Mouse (Mus musculus): ENCODE data around the gene Hmgn2. TPM values are rescaled to one million over a fixed set of nuclear protein-coding genes. Genes with fewer than 3 reads are reported as not detected.

The Hmgn2 gene
- polyA plus RNA-seq, 1 experiment from 2014 or later, result 2,101 TPM

GRCm38 (mm10) chr4:134006845-134007244 lies 38.4 kb upstream of the Hmgn2 start:
- Histone ChIP-seq H3K27ac (ENCODE audit: low read depth, low read length) (no peak overlapping the region), H3K9me3 (replicated peaks; ENCODE audit: control insufficient read depth, low read length) (no peaks in the 10 kb centered on the region), H3K4me1 (ENCODE audit: control insufficient read depth, insufficient read depth, low read length) (peaks cover 8% of the 10 kb centered on the region), H3K9ac (ENCODE audit: low read depth, low read length) (no peak overlapping the region), H3K4me3 (ENCODE audit: low read depth, low read length) (no peak overlapping the region), H3K27me3 (ENCODE audit: control insufficient read depth, insufficient read depth, low read length) (no peaks in the 10 kb centered on the region), H3K4me2 (no peak overlapping the region), H3K36me3 (ENCODE audit: control insufficient read depth, insufficient read depth, low read length) (no peaks in the 10 kb centered on the region)
- WGBS (ENCODE audit: insufficient replicate concordance), result 85% methylated on average over 3 of the region's 3 CpGs
- ATAC-seq (replicated peaks; ENCODE audit: insufficient number of reproducible peaks, low FRiP score, low TSS enrichment), result no peak

- no peak overlapping the region for H3K9ac ChIP-seq (ENCODE audit: low read depth, low read length)
- WGBS (ENCODE audit: insufficient replicate concordance), result 61% methylated on average over 12 of the region's 12 CpGs
- H3K27ac ChIP-seq (ENCODE audit: low read depth, low read length), result no peak overlapping the region; the same call in 1 of the 2 replicates
- H3K27me3 ChIP-seq (ENCODE audit: control insufficient read depth, insufficient read depth, low read length), result no peaks in the 10 kb centered on the region
- no peak overlapping the region for H3K4me3 ChIP-seq (ENCODE audit: low read depth, low read length)
- no peaks in the 10 kb centered on the region for H3K9me3 ChIP-seq (replicated peaks; ENCODE audit: control insufficient read depth, low read length)
- H3K4me2 ChIP-seq, result no peak overlapping the region
- H3K4me1 ChIP-seq (ENCODE audit: control insufficient read depth, insufficient read depth, low read length), result no peaks in the 10 kb centered on the region; the same call in 1 of the 2 replicates
- H3K36me3 ChIP-seq (ENCODE audit: control insufficient read depth, insufficient read depth, low read length), result no peaks in the 10 kb centered on the region
- no peak for ATAC-seq (replicated peaks; ENCODE audit: insufficient number of reproducible peaks, low FRiP score, low TSS enrichment)
These were observed 37.3 kb upstream of the Hmgn2 start for GRCm38 (mm10) chr4:134005581-134006358.

- Histone ChIP-seq H3K4me3 (ENCODE audit: low read depth, low read length) (no peak overlapping the region), H3K4me1 (ENCODE audit: control insufficient read depth, insufficient read depth, low read length) (peaks cover 7% of the 10 kb centered on the region), H3K9me3 (replicated peaks; ENCODE audit: control insufficient read depth, low read length) (no peaks in the 10 kb centered on the region), H3K9ac (ENCODE audit: low read depth, low read length) (no peak overlapping the region), H3K27me3 (ENCODE audit: control insufficient read depth, insufficient read depth, low read length) (no peaks in the 10 kb centered on the region), H3K27ac (ENCODE audit: low read depth, low read length) (no peak overlapping the region), H3K36me3 (ENCODE audit: control insufficient read depth, insufficient read depth, low read length) (no peaks in the 10 kb centered on the region), H3K4me2 (no peak overlapping the region)
- no peak for ATAC-seq (replicated peaks; ENCODE audit: insufficient number of reproducible peaks, low FRiP score, low TSS enrichment)
- WGBS (ENCODE audit: insufficient replicate concordance), result 68% methylated on average over 5 of the region's 5 CpGs
These were observed 34.5 kb upstream of the Hmgn2 start for GRCm38 (mm10) chr4:134002903-134003302.

GRCm38 (mm10) chr4:134002246-134002645 lies 33.8 kb upstream of the Hmgn2 start:
- no peaks in the 10 kb centered on the region for H3K27me3 ChIP-seq (ENCODE audit: control insufficient read depth, insufficient read depth, low read length)
- 63% methylated on average over 4 of the region's 4 CpGs for WGBS (ENCODE audit: insufficient replicate concordance)

DNA sequence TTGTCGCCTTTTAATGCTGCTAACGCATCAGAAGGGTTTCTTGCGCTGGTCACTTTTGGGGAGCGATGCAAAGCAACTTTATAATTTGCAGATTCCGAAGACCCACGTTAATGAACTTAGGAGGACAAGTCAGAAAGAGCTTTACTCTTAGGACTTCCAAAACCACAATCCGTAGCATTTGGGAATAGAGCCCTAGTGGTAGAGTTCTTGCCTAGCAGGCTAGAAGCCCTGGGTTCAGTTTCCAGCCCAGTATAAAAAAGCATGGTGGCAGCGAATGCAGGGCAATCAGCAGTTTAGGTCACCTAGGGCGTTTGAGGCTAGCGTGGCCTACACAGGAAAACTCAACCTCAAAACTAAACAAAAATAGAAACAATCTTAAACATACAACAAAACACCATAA lies 33.3 kb upstream of the Hmgn2 start:
- ATAC-seq (replicated peaks; ENCODE audit: insufficient number of reproducible peaks, low FRiP score, low TSS enrichment), result no peak
- no peak overlapping the region for H3K4me3 ChIP-seq (ENCODE audit: low read depth, low read length)
- H3K36me3 ChIP-seq (ENCODE audit: control insufficient read depth, insufficient read depth, low read length), result no peaks in the 10 kb centered on the region
- H3K27me3 ChIP-seq (ENCODE audit: control insufficient read depth, insufficient read depth, low read length), result no peaks in the 10 kb centered on the region
- no peaks in the 10 kb centered on the region for H3K9me3 ChIP-seq (replicated peaks; ENCODE audit: control insufficient read depth, low read length)
- no peak overlapping the region for H3K27ac ChIP-seq (ENCODE audit: low read depth, low read length)
- H3K4me1 ChIP-seq (ENCODE audit: control insufficient read depth, insufficient read depth, low read length), result peaks cover 7% of the 10 kb centered on the region
- H3K4me2 ChIP-seq, result no peak overlapping the region
- 40% methylated on average over 10 of the region's 10 CpGs for WGBS (ENCODE audit: insufficient replicate concordance)
- no peak overlapping the region for H3K9ac ChIP-seq (ENCODE audit: low read depth, low read length)

More at GRCm38 (mm10) chr4:134002246-134002645, 33.8 kb upstream of the Hmgn2 start:
- Histone ChIP-seq H3K4me3 (ENCODE audit: low read depth, low read length) (no peak overlapping the region), H3K36me3 (ENCODE audit: control insufficient read depth, insufficient read depth, low read length) (no peaks in the 10 kb centered on the region), H3K9me3 (replicated peaks; ENCODE audit: control insufficient read depth, low read length) (no peaks in the 10 kb centered on the region), H3K4me2 (no peak overlapping the region), H3K9ac (ENCODE audit: low read depth, low read length) (no peak overlapping the region), H3K4me1 (ENCODE audit: control insufficient read depth, insufficient read depth, low read length) (peaks cover 7% of the 10 kb centered on the region), H3K27ac (ENCODE audit: low read depth, low read length) (no peak overlapping the region)
- no peak for ATAC-seq (replicated peaks; ENCODE audit: insufficient number of reproducible peaks, low FRiP score, low TSS enrichment)

DNA sequence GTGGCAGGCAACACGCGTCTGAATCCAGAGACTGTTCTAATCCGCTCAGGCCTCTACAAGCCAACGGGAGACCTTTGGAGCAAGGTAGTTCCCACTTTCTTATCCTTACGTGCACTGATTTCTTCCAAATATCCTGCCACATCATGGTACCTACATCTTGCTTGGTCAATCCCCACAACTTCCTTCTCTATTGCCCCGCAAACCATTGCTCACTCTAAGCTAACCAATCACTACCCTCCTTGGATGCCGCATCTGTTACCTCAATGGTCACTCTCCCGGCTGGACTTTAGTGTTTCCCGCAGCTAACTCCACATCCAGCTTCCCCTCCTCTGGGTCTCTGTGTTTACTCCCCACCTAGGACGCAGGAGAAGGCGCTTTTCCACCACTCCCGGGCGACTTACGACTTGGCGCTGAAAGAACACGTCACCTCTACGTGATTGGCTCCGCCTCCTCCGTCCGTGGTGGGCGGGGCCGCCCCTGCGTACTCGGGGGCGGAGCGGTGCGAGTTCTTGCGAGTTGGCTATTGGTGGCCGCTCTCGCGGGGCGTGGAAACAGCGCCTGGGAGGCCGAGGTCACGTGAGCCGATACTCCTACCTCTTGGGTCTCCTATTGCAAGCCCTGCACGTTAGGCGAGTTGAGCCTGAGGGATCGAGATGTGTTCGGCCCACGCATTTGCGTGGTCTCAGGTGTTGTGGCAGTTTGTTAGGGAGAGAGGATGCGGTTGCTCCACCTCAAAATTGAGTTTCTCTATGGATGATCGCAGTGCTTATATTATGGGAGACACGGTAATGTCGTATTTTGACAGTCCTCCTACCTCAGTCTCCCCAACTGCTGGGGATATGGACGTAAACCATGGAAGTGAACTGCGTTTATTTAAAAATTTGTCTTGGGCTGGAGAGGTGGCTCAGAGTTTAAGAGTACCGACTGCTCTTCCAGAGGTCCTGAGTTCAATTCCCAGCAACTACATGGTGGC lies 32.3 kb upstream of the Hmgn2 start, which contains the start of gene Dhdds:
Gene Dhdds, minus strand, starts transcription at position 453 of the 973 bp plus-strand sequence.
- H3K27ac ChIP-seq (ENCODE audit: low read depth, low read length), result no peak within 1 kb of the TSS

DNA sequence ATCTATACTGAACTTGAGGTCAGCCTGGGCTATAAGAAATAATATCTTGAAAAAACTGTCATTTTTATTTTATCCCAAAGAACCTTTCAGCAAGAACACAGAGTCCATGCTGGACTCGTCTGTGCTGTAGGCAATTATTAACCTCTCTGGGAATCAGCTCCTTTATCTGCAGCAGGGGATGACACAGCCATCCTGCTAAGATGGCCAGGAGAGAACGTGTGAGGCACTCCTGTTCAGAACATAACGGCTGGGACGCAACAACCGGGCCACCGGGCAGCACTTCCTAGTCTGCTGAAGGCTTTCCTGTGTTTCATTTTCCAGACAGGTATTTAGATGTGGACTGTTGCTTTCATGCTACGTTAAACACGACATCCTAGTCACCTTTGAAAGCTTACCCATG lies 26.2 kb upstream of the Hmgn2 start:
- Histone ChIP-seq H3K4me3 (ENCODE audit: low read depth, low read length) (no peak overlapping the region), H3K9me3 (replicated peaks; ENCODE audit: control insufficient read depth, low read length) (no peaks in the 10 kb centered on the region), H3K27ac (ENCODE audit: low read depth, low read length) (no peak overlapping the region), H3K27me3 (ENCODE audit: control insufficient read depth, insufficient read depth, low read length) (no peaks in the 10 kb centered on the region), H3K4me2 (no peak overlapping the region), H3K36me3 (ENCODE audit: control insufficient read depth, insufficient read depth, low read length) (peaks cover 20% of the 10 kb centered on the region), H3K4me1 (ENCODE audit: control insufficient read depth, insufficient read depth, low read length) (peaks cover 2% of the 10 kb centered on the region; the same call in 1 of the 2 replicates), H3K9ac (ENCODE audit: low read depth, low read length) (no peak overlapping the region)
- ATAC-seq (replicated peaks; ENCODE audit: insufficient number of reproducible peaks, low FRiP score, low TSS enrichment), result no peak
- 86% methylated on average over 8 of the region's 8 CpGs for WGBS (ENCODE audit: insufficient replicate concordance)

More for the DNA sequence above, 32.3 kb upstream of the Hmgn2 start, which contains the start of gene Dhdds:
- no peaks in the 10 kb centered on the region for H3K9me3 ChIP-seq (replicated peaks; ENCODE audit: control insufficient read depth, low read length)
- peak within 1 kb of the TSS; percentile 85 for H3K9ac ChIP-seq (ENCODE audit: low read depth, low read length)
- H3K36me3 ChIP-seq (ENCODE audit: control insufficient read depth, insufficient read depth, low read length), result peaks cover 4% of the 10 kb centered on the region; the same call in 1 of the 2 replicates
- H3K4me1 ChIP-seq (ENCODE audit: control insufficient read depth, insufficient read depth, low read length), result peaks cover 7% of the 10 kb centered on the region
- no peaks in the 10 kb centered on the region for H3K27me3 ChIP-seq (ENCODE audit: control insufficient read depth, insufficient read depth, low read length)
- peak within 1 kb of the TSS; percentile 98 for H3K4me2 ChIP-seq
- peak; percentile 94 for ATAC-seq (replicated peaks; ENCODE audit: insufficient number of reproducible peaks, low FRiP score, low TSS enrichment)
- 2% methylated on average over 49 of the region's 49 CpGs for WGBS (ENCODE audit: insufficient replicate concordance)
- H3K4me3 ChIP-seq (ENCODE audit: low read depth, low read length), result peak within 1 kb of the TSS; percentile 78

DNA sequence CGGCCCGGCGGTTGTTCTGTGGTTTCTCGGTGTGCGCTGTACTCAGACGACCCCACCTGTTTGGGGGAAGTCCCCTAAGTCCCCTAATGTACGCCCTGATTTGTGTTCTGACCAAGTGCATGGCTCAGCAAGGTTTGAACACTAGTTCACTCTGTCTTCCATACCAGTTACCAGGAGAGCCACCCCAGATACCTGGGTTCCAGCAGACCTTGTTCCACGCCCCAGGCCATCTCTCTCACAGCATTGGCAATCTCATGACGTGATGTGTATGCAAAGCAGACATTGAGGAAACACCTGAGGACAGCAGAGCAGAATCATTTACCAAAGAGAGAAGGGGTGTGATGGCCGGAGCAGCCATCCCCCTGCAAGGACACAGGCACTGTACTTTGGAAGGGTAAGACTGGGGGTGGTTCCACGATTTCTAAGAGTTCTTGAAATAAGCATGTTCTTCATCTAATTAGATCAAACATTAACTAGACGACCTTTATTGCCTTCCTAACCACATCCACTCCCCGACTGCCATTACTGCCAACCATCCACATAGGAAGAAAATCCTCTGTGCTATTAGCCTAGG lies 22.7 kb upstream of the Hmgn2 start:
- WGBS (ENCODE audit: insufficient replicate concordance), result 89% methylated on average over 13 of the region's 13 CpGs
- H3K4me2 ChIP-seq, result no peak overlapping the region
- H3K4me3 ChIP-seq (ENCODE audit: low read depth, low read length), result no peak overlapping the region
- no peak for ATAC-seq (replicated peaks; ENCODE audit: insufficient number of reproducible peaks, low FRiP score, low TSS enrichment)
- no peak overlapping the region for H3K9ac ChIP-seq (ENCODE audit: low read depth, low read length)
- H3K27ac ChIP-seq (ENCODE audit: low read depth, low read length), result no peak overlapping the region
- peaks cover 23% of the 10 kb centered on the region for H3K36me3 ChIP-seq (ENCODE audit: control insufficient read depth, insufficient read depth, low read length)
- H3K27me3 ChIP-seq (ENCODE audit: control insufficient read depth, insufficient read depth, low read length), result no peaks in the 10 kb centered on the region
- H3K4me1 ChIP-seq (ENCODE audit: control insufficient read depth, insufficient read depth, low read length), result no peaks in the 10 kb centered on the region
- H3K9me3 ChIP-seq (replicated peaks; ENCODE audit: control insufficient read depth, low read length), result no peaks in the 10 kb centered on the region
